Mouse (Mus musculus) small intestine, adult 10 weeks (tissue): Measurements from ENCODE around the gene Zfp72. TPM values are rescaled to one million over a fixed set of nuclear protein-coding genes. Genes with fewer than 3 reads are reported as not detected.

Experiments used
- polyA plus RNA-seq: library from polyadenylated mRNA; stranded (reverse); fragments of 350-450 nt; fragmentation: Illumina TruSeq; extraction: RNeasy Lipid Tissue Mini Kit (QIAGEN cat#74804); gene quantifications from one replicate; pipeline ENCODE4 v1.2.3, GENCODE M21; 2014; ENCODE audit warnings: low replicate concordance

Zfp72 gene
- 10.8 TPM for polyA plus RNA-seq

GRCm38 (mm10) chr13:74390371-74390990 lies at the start of gene Zfp72:
Gene Zfp72, minus strand, starts transcription at chr13:74390836.

GRCm38 (mm10) chr13:74399298-74399839 lies 8.7 kb upstream of the Zfp72 start, which contains the start of gene Ftl1-ps1:
Gene Ftl1-ps1, plus strand, starts transcription at chr13:74399694.

DNA sequence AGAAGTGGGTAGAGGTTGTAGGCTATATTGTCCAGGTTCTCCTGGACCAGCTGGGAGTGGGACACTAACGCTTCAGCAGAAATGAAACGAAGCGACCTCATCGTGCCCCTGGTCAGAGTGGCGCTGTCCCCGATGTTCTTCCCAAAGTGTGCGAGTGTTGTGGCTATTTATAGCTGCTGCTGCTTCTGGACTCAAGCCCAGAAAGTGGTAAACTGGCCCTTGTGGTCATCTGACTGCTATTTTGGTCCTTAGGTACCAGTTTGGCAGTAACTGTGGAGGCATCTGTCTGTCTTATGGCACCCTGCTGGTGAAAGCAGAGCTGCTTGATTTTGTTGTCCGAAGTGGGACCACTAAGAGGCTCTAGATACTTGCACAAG lies 26.8 kb downstream of the Zfp72 start, which contains the start of gene Lrrc14b:
Gene Lrrc14b (minus strand): TSS at position 147 of the 377 bp plus-strand sequence.

DNA sequence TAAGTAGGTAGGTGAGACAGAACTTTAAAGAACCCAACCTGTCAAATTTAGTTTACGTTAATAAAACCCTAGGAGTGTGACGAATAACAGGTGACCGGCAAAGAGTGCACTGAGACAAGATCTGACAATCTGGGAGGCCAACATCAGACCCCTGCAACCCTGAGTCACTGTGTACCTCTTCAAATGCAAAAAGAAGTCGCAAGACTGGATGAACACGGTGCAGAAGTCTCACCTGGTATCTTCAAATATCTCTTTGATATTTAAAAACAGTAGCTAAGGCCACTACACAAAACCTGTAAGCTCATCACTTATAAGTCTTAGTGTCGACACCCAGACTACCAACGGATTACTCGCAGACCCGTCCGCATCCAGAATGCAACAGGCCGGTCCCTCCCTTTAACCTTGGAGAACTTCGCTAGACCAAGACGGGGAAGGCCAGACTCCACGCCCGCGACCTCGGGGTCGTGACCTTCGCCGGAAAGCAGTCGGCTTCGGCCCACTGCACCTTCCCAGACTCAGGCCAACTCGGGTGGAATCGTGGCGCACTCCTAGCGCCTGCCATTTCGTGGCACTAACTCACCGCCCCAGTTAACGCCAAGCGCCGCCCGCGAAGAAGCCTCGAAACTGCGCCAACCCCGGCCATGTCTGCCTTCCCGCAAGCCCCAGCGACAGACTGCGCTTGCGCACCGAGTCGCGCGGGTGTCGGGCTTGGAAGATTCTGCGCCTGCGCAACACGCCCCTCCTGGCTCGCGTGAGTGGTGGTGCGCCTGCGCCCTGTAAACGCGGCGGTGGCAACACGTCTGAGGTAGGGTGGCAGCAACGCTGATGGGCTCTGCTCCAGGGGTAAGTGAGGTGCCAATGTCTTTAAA lies 40.8 kb downstream of the Zfp72 start, which contains the start of the genes Sdha and Ccdc127:
Gene Sdha (minus strand): TSS at position 715 of the 869 bp plus-strand sequence.
Gene Ccdc127 (plus strand): TSS at position 744 of the 869 bp plus-strand sequence.

Other genes starting within 250 kb of the Zfp72 start
- gene Exoc3, start 182.1 kb downstream of the Zfp72 start, polyA plus RNA-seq, result 32.0 TPM
- 5.3 TPM for gene Ahrr, start 98.5 kb downstream of the Zfp72 start, polyA plus RNA-seq
- 330 TPM for gene Pdcd6, start 73.3 kb downstream of the Zfp72 start, polyA plus RNA-seq
- gene Sdha, start 40.6 kb downstream of the Zfp72 start, polyA plus RNA-seq, result 487 TPM
- gene Ccdc127, start 40.5 kb downstream of the Zfp72 start, polyA plus RNA-seq, result 11.3 TPM
- not detected for gene Lrrc14b, start 26.8 kb downstream of the Zfp72 start, polyA plus RNA-seq
- 3.9 TPM for gene Ftl1-ps1, start 8.9 kb upstream of the Zfp72 start, polyA plus RNA-seq
- gene Zfp825, start 103.2 kb upstream of the Zfp72 start, polyA plus RNA-seq, result 107 TPM
- gene Erap1, start 248.7 kb upstream of the Zfp72 start, polyA plus RNA-seq, result 316 TPM